Mouse (Mus musculus): ENCODE measurements at regions not wholly inside any gene's neighbourhood (a gene's known extent, or its start where the extent isn't known, plus 50 kb on each side); places are given as distances from the start of the nearest gene placed in this dataset.
A peak's percentile ranks its signal among the peaks of the same experiment; 100 is the strongest.

- DNase-seq (ENCODE audit: low spot score) (no peak), ATAC-seq (no peak)
- H3K36me3 ChIP-seq (ENCODE audit: insufficient read depth, low read length) = no peaks in the 10 kb centered on the region
- no peaks in the 10 kb centered on the region for H3K4me1 ChIP-seq (ENCODE audit: insufficient read depth, low read depth, low read length)
- no peaks in the 10 kb centered on the region for H3K27me3 ChIP-seq (replicated peaks; ENCODE audit: insufficient read depth, low read length)
- 47% methylated on average over 1 of the region's 1 CpGs for WGBS
- H3K4me2 ChIP-seq (replicated peaks; ENCODE audit: low read depth, low read length) = no peak overlapping the region
- no peak overlapping the region for H3K27ac ChIP-seq (ENCODE audit: low read length)
- TF ChIP-seq CTCF (IDR thresholded peaks at IDR 0.05) = no peak
- no peak for TF ChIP-seq EP300 (IDR thresholded peaks at IDR 0.05)
- H3K9me3 ChIP-seq (ENCODE audit: low read length) = no peaks in the 10 kb centered on the region
- no peak overlapping the region for H3K9ac ChIP-seq (replicated peaks; ENCODE audit: low read depth)
- no peak overlapping the region for H3K4me3 ChIP-seq (ENCODE audit: low read depth, low read length)
Measured at GRCm38 (mm10) chr8:97052436-97052835, 1164.1 kb upstream of the Got2 start.

GRCm38 (mm10) chr8:97039778-97040177 is 1151.4 kb upstream of the Got2 start:
- Histone ChIP-seq H3K9ac (replicated peaks; ENCODE audit: low read depth) (no peak overlapping the region), H3K4me1 (ENCODE audit: insufficient read depth, low read depth, low read length) (no peaks in the 10 kb centered on the region), H3K36me3 (ENCODE audit: insufficient read depth, low read length) (no peaks in the 10 kb centered on the region), H3K4me3 (ENCODE audit: low read depth, low read length) (no peak overlapping the region), H3K27me3 (replicated peaks; ENCODE audit: insufficient read depth, low read length) (no peaks in the 10 kb centered on the region), H3K27ac (ENCODE audit: low read length) (no peak overlapping the region), H3K9me3 (ENCODE audit: low read length) (no peaks in the 10 kb centered on the region), H3K4me2 (replicated peaks; ENCODE audit: low read depth, low read length) (no peak overlapping the region)
- ATAC-seq (peak; percentile 56; the same call in 1 of the 2 replicates), DNase-seq (ENCODE audit: low spot score) (peak; percentile 53)
- WGBS = 31% methylated on average over 3 of the region's 3 CpGs
- no peak for TF ChIP-seq EP300 (IDR thresholded peaks at IDR 0.05)

- 46% methylated on average over 5 of the region's 5 CpGs for whole genome bisulfite sequencing
- no peak overlapping the region for H3K4me2 ChIP-seq (replicated peaks; ENCODE audit: low read depth, low read length)
- no peak overlapping the region for H3K27ac ChIP-seq (ENCODE audit: low read length)
- no peak overlapping the region for H3K4me3 ChIP-seq (ENCODE audit: low read depth, low read length)
- H3K36me3 ChIP-seq (ENCODE audit: insufficient read depth, low read length) = no peaks in the 10 kb centered on the region
- peak; percentile 8 for DNase-seq (ENCODE audit: low spot score)
- H3K9ac ChIP-seq (replicated peaks; ENCODE audit: low read depth) = no peak overlapping the region
- TF ChIP-seq EP300 (IDR thresholded peaks at IDR 0.05) (no peak), CTCF (IDR thresholded peaks at IDR 0.05) (no peak)
- no peaks in the 10 kb centered on the region for H3K4me1 ChIP-seq (ENCODE audit: insufficient read depth, low read depth, low read length)
- no peak for ATAC-seq
- no peaks in the 10 kb centered on the region for H3K9me3 ChIP-seq (ENCODE audit: low read length)
- no peaks in the 10 kb centered on the region for H3K27me3 ChIP-seq (replicated peaks; ENCODE audit: insufficient read depth, low read length)
Measured at GRCm38 (mm10) chr8:97038854-97039253, 1150.5 kb upstream of the Got2 start.

- no peak for TF ChIP-seq CTCF (IDR thresholded peaks at IDR 0.05)
- TF ChIP-seq EP300 (IDR thresholded peaks at IDR 0.05) = no peak
- no peaks in the 10 kb centered on the region for H3K9me3 ChIP-seq (ENCODE audit: low read length)
- no peaks in the 10 kb centered on the region for H3K36me3 ChIP-seq (ENCODE audit: insufficient read depth, low read length)
- H3K27me3 ChIP-seq (replicated peaks; ENCODE audit: insufficient read depth, low read length) = no peaks in the 10 kb centered on the region
- no peak overlapping the region for H3K27ac ChIP-seq (ENCODE audit: low read length)
- H3K4me2 ChIP-seq (replicated peaks; ENCODE audit: low read depth, low read length) = no peak overlapping the region
- ATAC-seq (no peak), DNase-seq (ENCODE audit: low spot score) (no peak)
- 83% methylated on average over 4 of the region's 4 CpGs for WGBS
- no peak overlapping the region for H3K9ac ChIP-seq (replicated peaks; ENCODE audit: low read depth)
- H3K4me1 ChIP-seq (ENCODE audit: insufficient read depth, low read depth, low read length) = no peaks in the 10 kb centered on the region
- no peak overlapping the region for H3K4me3 ChIP-seq (ENCODE audit: low read depth, low read length)
Measured at GRCm38 (mm10) chr8:97032188-97032587, 1143.8 kb upstream of the Got2 start.

GRCm38 (mm10) chr8:97015571-97015970 is 1127.2 kb upstream of the Got2 start:
- no peak overlapping the region for H3K9ac ChIP-seq (replicated peaks; ENCODE audit: low read depth)
- H3K27ac ChIP-seq (ENCODE audit: low read length) = no peak overlapping the region
- no peaks in the 10 kb centered on the region for H3K36me3 ChIP-seq (ENCODE audit: insufficient read depth, low read length)
- no peaks in the 10 kb centered on the region for H3K9me3 ChIP-seq (ENCODE audit: low read length)
- H3K27me3 ChIP-seq (replicated peaks; ENCODE audit: insufficient read depth, low read length) = no peaks in the 10 kb centered on the region
- no peak overlapping the region for H3K4me2 ChIP-seq (replicated peaks; ENCODE audit: low read depth, low read length)
- ATAC-seq (no peak), DNase-seq (ENCODE audit: low spot score) (peak; percentile 17)
- TF ChIP-seq EP300 (IDR thresholded peaks at IDR 0.05) (no peak), CTCF (IDR thresholded peaks at IDR 0.05) (no peak)
- H3K4me3 ChIP-seq (ENCODE audit: low read depth, low read length) = no peak overlapping the region
- H3K4me1 ChIP-seq (ENCODE audit: insufficient read depth, low read depth, low read length) = no peaks in the 10 kb centered on the region

- Histone ChIP-seq H3K27ac (ENCODE audit: low read length) (no peak overlapping the region), H3K36me3 (ENCODE audit: insufficient read depth, low read length) (no peaks in the 10 kb centered on the region), H3K9ac (replicated peaks; ENCODE audit: low read depth) (no peak overlapping the region), H3K27me3 (replicated peaks; ENCODE audit: insufficient read depth, low read length) (no peaks in the 10 kb centered on the region), H3K9me3 (ENCODE audit: low read length) (no peaks in the 10 kb centered on the region), H3K4me3 (ENCODE audit: low read depth, low read length) (no peak overlapping the region), H3K4me2 (replicated peaks; ENCODE audit: low read depth, low read length) (no peak overlapping the region), H3K4me1 (ENCODE audit: insufficient read depth, low read depth, low read length) (no peaks in the 10 kb centered on the region)
- ATAC-seq (no peak), DNase-seq (ENCODE audit: low spot score) (no peak)
- WGBS = 35% methylated on average over 3 of the region's 3 CpGs
- TF ChIP-seq EP300 (IDR thresholded peaks at IDR 0.05) (no peak), CTCF (IDR thresholded peaks at IDR 0.05) (no peak)
Measured at GRCm38 (mm10) chr8:97004131-97004530, 1115.8 kb upstream of the Got2 start.

GRCm38 (mm10) chr8:96983103-96983502 is 1094.8 kb upstream of the Got2 start:
- TF ChIP-seq EP300 (IDR thresholded peaks at IDR 0.05) = no peak
- no peak for TF ChIP-seq CTCF (IDR thresholded peaks at IDR 0.05)
- Histone ChIP-seq H3K4me2 (replicated peaks; ENCODE audit: low read depth, low read length) (no peak overlapping the region), H3K9me3 (ENCODE audit: low read length) (no peaks in the 10 kb centered on the region), H3K36me3 (ENCODE audit: insufficient read depth, low read length) (no peaks in the 10 kb centered on the region), H3K4me3 (ENCODE audit: low read depth, low read length) (no peak overlapping the region), H3K27ac (ENCODE audit: low read length) (no peak overlapping the region), H3K27me3 (replicated peaks; ENCODE audit: insufficient read depth, low read length) (no peaks in the 10 kb centered on the region), H3K9ac (replicated peaks; ENCODE audit: low read depth) (no peak overlapping the region), H3K4me1 (ENCODE audit: insufficient read depth, low read depth, low read length) (no peaks in the 10 kb centered on the region)
- DNase-seq (ENCODE audit: low spot score) = no peak
- WGBS = 65% methylated on average over 2 of the region's 2 CpGs
- ATAC-seq = no peak
